Mouse (Mus musculus) MEL (cell line): ENCODE data around the gene Gprc5b. TPM values are rescaled to one million over a fixed set of nuclear protein-coding genes. Genes with fewer than 3 reads are reported as not detected.

ENCODE experiments used
- DNase-seq: peaks from one replicate; pipeline ENCODE4 v3.0.0; 2011; ENCODE audit warnings: low read depth, low spot score
- H3K27ac ChIP-seq: 2 replicates; pipeline ENCODE4 v1.5.1; 2012; ENCODE audit warnings: low read depth, mild to moderate bottlenecking, control low read depth, low read length, moderate library complexity; ENCODE audit not compliant: control insufficient read depth
- H3K27me3 ChIP-seq, 2 experiments: fragments of 150-350 bp in 1 of 2; sonication (generic) in 1 of 2; 2 replicates each; pipeline ENCODE4 v1.6.1; 2012; ENCODE audit warnings: low read length in 2 of 2, mild to moderate bottlenecking in 2 of 2, improper control_type of control experiment in 1 of 2, moderate library complexity in 1 of 2; ENCODE audit not compliant: insufficient read depth in 2 of 2, control insufficient read depth in 1 of 2
- H3K36me3 ChIP-seq, 2 experiments: 2 replicates each; pipeline ENCODE4 v1.6.1; 2012 to 2014; ENCODE audit warnings: low read length in 2 of 2, improper control_type of control experiment in 1 of 2, inconsistent platforms in 1 of 2, mild to moderate bottlenecking in 1 of 2; ENCODE audit not compliant: insufficient read depth in 2 of 2, control insufficient read depth in 1 of 2
- H3K4me1 ChIP-seq, 2 experiments: fragments of 150-350 bp in 1 of 2; sonication (generic) in 1 of 2; 2 replicates each; pipeline ENCODE4 v1.6.1; 2012; ENCODE audit warnings: low read length in 2 of 2, improper control_type of control experiment in 1 of 2, mild to moderate bottlenecking in 1 of 2; ENCODE audit not compliant: insufficient read depth in 2 of 2, control insufficient read depth in 1 of 2
- H3K4me3 ChIP-seq, 2 experiments: fragments of 150-350 bp in 1 of 2; sonication (generic) in 1 of 2; 2 replicates each; pipeline ENCODE4 v1.5.1; 2012; ENCODE audit warnings: low read depth in 2 of 2, low read length in 2 of 2, mild to moderate bottlenecking in 2 of 2, moderate library complexity in 2 of 2, control low read depth in 1 of 2, improper control_type of control experiment in 1 of 2; ENCODE audit not compliant: control insufficient read depth in 1 of 2, insufficient read depth in 1 of 2
- H3K79me2 ChIP-seq: 2 replicates; pipeline ENCODE4 v1.6.1; 2012; ENCODE audit warnings: mild to moderate bottlenecking, low read length, moderate library complexity; ENCODE audit not compliant: control insufficient read depth, poor library complexity, insufficient read depth
- H3K9ac ChIP-seq: 2 replicates; pipeline ENCODE4 v1.6.1; 2012; ENCODE audit warnings: low read depth, mild to moderate bottlenecking, control low read depth, low read length, moderate library complexity; ENCODE audit not compliant: control insufficient read depth, poor library complexity, severe bottlenecking
- H3K9me3 ChIP-seq: fragments of 150-350 bp; sonication (generic); replicated peaks from 2 replicates; pipeline ENCODE4 v1.6.1; 2012; ENCODE audit warnings: mild to moderate bottlenecking, low read length, improper control_type of control experiment, moderate library complexity; ENCODE audit not compliant: insufficient read depth
- CHD2 ChIP-seq: IDR thresholded peaks from 2 replicates; pipeline ENCODE4 v1.6.1; 2011; ENCODE audit warnings: low read length, improper control_type of control experiment
- EP300 ChIP-seq, 2 experiments: IDR thresholded peaks; 2 replicates each; pipeline ENCODE4 v1.6.1; 2011; ENCODE audit warnings: improper control_type of control experiment in 2 of 2, low read length in 2 of 2, low read depth in 1 of 2, mild to moderate bottlenecking in 1 of 2
- ETS1 ChIP-seq: IDR thresholded peaks from 2 replicates; pipeline ENCODE4 v1.6.1; 2012; ENCODE audit warnings: low read depth, mild to moderate bottlenecking, inconsistent platforms, low read length, improper control_type of control experiment, moderate library complexity
- GABPA ChIP-seq: IDR thresholded peaks from 2 replicates; pipeline ENCODE4 v1.6.1; 2012; ENCODE audit warnings: low read depth, mild to moderate bottlenecking, inconsistent platforms, low read length, improper control_type of control experiment, moderate library complexity
- GATA1 ChIP-seq: IDR thresholded peaks from 2 replicates; pipeline ENCODE4 v1.6.1; 2011; ENCODE audit warnings: low read depth, low read length, improper control_type of control experiment
- HCFC1 ChIP-seq: IDR thresholded peaks from 2 replicates; pipeline ENCODE4 v1.6.1; 2012; ENCODE audit warnings: low read depth, mild to moderate bottlenecking, inconsistent platforms, low read length, improper control_type of control experiment, moderate library complexity
- JUND ChIP-seq: IDR thresholded peaks from 2 replicates; pipeline ENCODE4 v1.6.1; 2011; ENCODE audit warnings: low read depth, mild to moderate bottlenecking, improper control_type of control experiment, low read length
- MAZ ChIP-seq: IDR thresholded peaks from 2 replicates; pipeline ENCODE4 v1.6.1; 2012; ENCODE audit warnings: low read depth, mild to moderate bottlenecking, inconsistent platforms, low read length, improper control_type of control experiment
- MEF2A ChIP-seq: IDR thresholded peaks from 2 replicates; pipeline ENCODE4 v1.6.1; 2014; ENCODE audit warnings: low read depth, mild to moderate bottlenecking, inconsistent platforms, low read length, improper control_type of control experiment; ENCODE audit not compliant: poor library complexity, insufficient replicate concordance, severe bottlenecking; ENCODE audit errors: extremely low read depth
- MXI1 ChIP-seq: IDR thresholded peaks from 2 replicates; pipeline ENCODE4 v1.6.1; 2011; ENCODE audit warnings: mild to moderate bottlenecking, low read depth, low read length, improper control_type of control experiment
- MYB ChIP-seq: IDR thresholded peaks from 2 replicates; pipeline ENCODE4 v1.6.1; 2011; ENCODE audit warnings: mild to moderate bottlenecking, low read depth, low read length, improper control_type of control experiment
- NELFE ChIP-seq: IDR thresholded peaks from 2 replicates; pipeline ENCODE4 v1.6.1; 2011; ENCODE audit warnings: low read depth, low read length, improper control_type of control experiment
- NRF1 ChIP-seq: IDR thresholded peaks from 2 replicates; pipeline ENCODE4 v1.6.1; 2014; ENCODE audit warnings: low read depth, mild to moderate bottlenecking, inconsistent platforms, low read length, improper control_type of control experiment, moderate library complexity; ENCODE audit not compliant: poor library complexity, insufficient read depth, severe bottlenecking
- POLR2A ChIP-seq, 2 experiments: IDR thresholded peaks; 2 replicates each; pipeline ENCODE4 v1.6.1; 2011 to 2012; ENCODE audit warnings: low read length in 2 of 2, mild to moderate bottlenecking in 2 of 2, control low read depth in 1 of 2, improper control_type of control experiment in 1 of 2, low read depth in 1 of 2, moderate library complexity in 1 of 2; ENCODE audit not compliant: control insufficient read depth in 1 of 2, insufficient read depth in 1 of 2, poor library complexity in 1 of 2
- POLR2AphosphoS5 ChIP-seq: IDR thresholded peaks from 2 replicates; pipeline ENCODE4 v1.6.1; 2012; ENCODE audit warnings: low read depth, borderline replicate concordance, mild to moderate bottlenecking, inconsistent platforms, low read length, moderate library complexity, mixed read lengths
- RAD21 ChIP-seq: IDR thresholded peaks from 2 replicates; pipeline ENCODE4 v1.6.1; 2011; ENCODE audit warnings: mild to moderate bottlenecking, low read depth, low read length, improper control_type of control experiment
- RCOR1 ChIP-seq: IDR thresholded peaks from 2 replicates; pipeline ENCODE4 v1.6.1; 2012; ENCODE audit warnings: low read depth, mild to moderate bottlenecking, inconsistent platforms, low read length, improper control_type of control experiment
- SIN3A ChIP-seq: IDR thresholded peaks from 2 replicates; pipeline ENCODE4 v1.6.1; 2012; ENCODE audit warnings: low read length, improper control_type of control experiment, inconsistent platforms
- UBTF ChIP-seq: IDR thresholded peaks from 2 replicates; pipeline ENCODE4 v1.6.1; 2012; ENCODE audit warnings: low read depth, mild to moderate bottlenecking, inconsistent platforms, low read length, improper control_type of control experiment, moderate library complexity, borderline replicate concordance; ENCODE audit not compliant: insufficient read depth
- USF1 ChIP-seq: IDR thresholded peaks from 2 replicates; pipeline ENCODE4 v1.6.1; 2014; ENCODE audit warnings: low read depth, mild to moderate bottlenecking, inconsistent platforms, low read length, improper control_type of control experiment, moderate library complexity
- ZKSCAN1 ChIP-seq: IDR thresholded peaks from 2 replicates; pipeline ENCODE4 v1.6.1; 2012; ENCODE audit warnings: low read depth, mild to moderate bottlenecking, inconsistent platforms, low read length, improper control_type of control experiment, moderate library complexity
- ZNF384 ChIP-seq: IDR thresholded peaks from 2 replicates; pipeline ENCODE4 v1.6.1; 2012; ENCODE audit warnings: low read depth, mild to moderate bottlenecking, inconsistent platforms, low read length, improper control_type of control experiment
- polyA plus RNA-seq, 2 experiments: library from polyadenylated mRNA; stranded (reverse) in 1 of 2; unstranded in 1 of 2; fragments of >175 nt in 1 of 2; fragments of >200 nt in 1 of 2; gene quantifications; 2 replicates each; pipeline versions ENCODE4 v1.2.1 to v1.2.4; 2012; ENCODE audit warnings: low replicate concordance in 2 of 2, low read depth in 1 of 2; ENCODE audit not compliant: insufficient read length in 2 of 2, insufficient read depth in 1 of 2, missing spikeins in 1 of 2
- total RNA-seq: library from RNA; depleted of rRNA; stranded (reverse); fragments of 300-350 nt; gene quantifications from 2 replicates; pipeline ENCODE4 v1.2.3, GENCODE M21; 2012

Gene Gprc5b
- total and polyA plus RNA-seq, 3 experiments: not detected

- Histone ChIP-seq H3K79me2 (no peaks in the 10 kb centered on the region), H3K27ac (no peak overlapping the region), H3K9ac (no peak overlapping the region), H3K27me3 (no peaks in the 10 kb centered on the region), H3K4me3 (no peak overlapping the region), H3K4me1 (no peaks in the 10 kb centered on the region), H3K9me3 (no peaks in the 10 kb centered on the region), H3K36me3 (no peaks in the 10 kb centered on the region)
- no peak for DNase-seq
- TF ChIP-seq JUND: no peak
- no peak for TF ChIP-seq MAZ
- no peak for TF ChIP-seq MXI1
- no peak for TF ChIP-seq EP300 (IDR thresholded peaks at IDR 0.05; ENCODE audit: low read depth in 1 of 2, low read length in 2 of 2)
- TF ChIP-seq USF1: no peak
Measured at GRCm38 (mm10) chr7:118979708-118980107, 15.3 kb downstream of the Gprc5b start.

- Histone ChIP-seq H3K79me2 (no peaks in the 10 kb centered on the region), H3K27me3 (no peaks in the 10 kb centered on the region), H3K4me3 (no peak overlapping the region)
- TF ChIP-seq ZKSCAN1: no peak
- TF ChIP-seq CHD2: no peak
- no peak for TF ChIP-seq POLR2AphosphoS5
- no peak for TF ChIP-seq MEF2A
- no peak for TF ChIP-seq MYB
- TF ChIP-seq UBTF: no peak
- no peak for TF ChIP-seq SIN3A
- TF ChIP-seq NELFE: no peak
- no peak for TF ChIP-seq GABPA
- TF ChIP-seq NRF1: no peak
- TF ChIP-seq RCOR1: no peak
- TF ChIP-seq ZNF384: no peak
- no peak for TF ChIP-seq HCFC1
- no peak for TF ChIP-seq POLR2A (IDR thresholded peaks at IDR 0.05; ENCODE audit: control insufficient read depth in 1 of 2, insufficient read depth in 1 of 2, low read depth in 1 of 2, low read length in 2 of 2, poor library complexity in 1 of 2)
- no peak for TF ChIP-seq ETS1
- TF ChIP-seq EP300 (IDR thresholded peaks at IDR 0.05; ENCODE audit: low read depth in 1 of 2, low read length in 2 of 2): no peak
- no peak for TF ChIP-seq GATA1
- TF ChIP-seq RAD21: no peak
- TF ChIP-seq, all 39 proteins: peak for 0
- Histone ChIP-seq H3K4me1 (no peaks in the 10 kb centered on the region), H3K9ac (no peak overlapping the region), H3K36me3 (no peaks in the 10 kb centered on the region), H3K9me3 (no peaks in the 10 kb centered on the region), H3K27ac (no peak overlapping the region)
- no peak for DNase-seq
Measured at GRCm38 (mm10) chr7:118979121-118979520, 15.9 kb downstream of the Gprc5b start.
